Mouse (Mus musculus) cerebellum, adult 2 months (tissue): ENCODE results near the gene Coa3.

Source experiments
- CTCF ChIP-seq: fragments of 200-500 bp; IDR thresholded peaks from 2 replicates; pipeline ENCODE4 v1.5.1; 2011; ENCODE audit warnings: low read depth, mild to moderate bottlenecking, control low read depth, low read length, moderate library complexity, borderline replicate concordance; ENCODE audit not compliant: insufficient read depth
- POLR2A ChIP-seq: fragments of 200-500 bp; IDR thresholded peaks from 2 replicates; pipeline ENCODE4 v1.6.1; 2011; ENCODE audit warnings: low read length, control low read depth, borderline replicate concordance; ENCODE audit not compliant: insufficient read depth

- no peak for TF ChIP-seq CTCF
- no peak for TF ChIP-seq POLR2A
Measured at GRCm38 (mm10) chr11:101230061-101230511, 48.8 kb downstream of the Coa3 start.
